Mouse (Mus musculus): ENCODE results near the gene Slbp.

The Slbp gene

GRCm38 (mm10) chr5:33630061-33630460 is 22.3 kb downstream of the Slbp start:
- DNase-seq (ENCODE audit: low spot score in 2 of 2) = peak; percentile 31 to 53

- DNase-seq (ENCODE audit: low spot score in 2 of 2) = peak; percentile 100
These were observed 22.9 kb downstream of the Slbp start, which contains the start of the genes Fam53a and Gm9903 for GRCm38 (mm10) chr5:33629301-33629987. Gene Fam53a (minus strand): TSS chr5:33629635. Gene Gm9903 (plus strand): TSS chr5:33629925.

- peak; percentile 30 to 57 for DNase-seq (ENCODE audit: low spot score in 2 of 2)
These were observed 23.5 kb downstream of the Slbp start for GRCm38 (mm10) chr5:33628820-33629300.

- no peak for DNase-seq (ENCODE audit: low spot score in 2 of 2)
These were observed 24.4 kb downstream of the Slbp start for GRCm38 (mm10) chr5:33627968-33628367.

GRCm38 (mm10) chr5:33623766-33624165 is 28.6 kb downstream of the Slbp start:
- no peak for DNase-seq (ENCODE audit: low spot score in 2 of 2)

- DNase-seq (ENCODE audit: low spot score in 2 of 2) = no peak
These were observed 29.7 kb downstream of the Slbp start for GRCm38 (mm10) chr5:33622671-33623070.

- DNase-seq (ENCODE audit: low spot score in 2 of 2) = no peak
These were observed 38.0 kb downstream of the Slbp start for GRCm38 (mm10) chr5:33614391-33614790.

GRCm38 (mm10) chr5:33611795-33612194 is 40.6 kb downstream of the Slbp start:
- no peak for DNase-seq (ENCODE audit: low spot score in 2 of 2)

GRCm38 (mm10) chr5:33609226-33609625 is 43.1 kb downstream of the Slbp start:
- DNase-seq (ENCODE audit: low spot score in 2 of 2) = no peak

- DNase-seq (ENCODE audit: low spot score in 2 of 2) = no peak
These were observed 44.9 kb downstream of the Slbp start for GRCm38 (mm10) chr5:33607434-33607833.

- DNase-seq (ENCODE audit: low spot score in 2 of 2) = no peak
These were observed 45.7 kb downstream of the Slbp start for GRCm38 (mm10) chr5:33606631-33607030.

- DNase-seq (ENCODE audit: low spot score in 2 of 2) = no peak
These were observed 47.1 kb downstream of the Slbp start for GRCm38 (mm10) chr5:33605314-33605713.

- peak in 1 of 2 experiments; percentile 7 for DNase-seq (ENCODE audit: low spot score in 2 of 2)
These were observed 58.8 kb downstream of the Slbp start for GRCm38 (mm10) chr5:33593620-33594019.

- peak; percentile 22 to 59 for DNase-seq (ENCODE audit: low spot score in 2 of 2)
These were observed 63.0 kb downstream of the Slbp start for GRCm38 (mm10) chr5:33589221-33589888.

GRCm38 (mm10) chr5:33588066-33588465 is 64.3 kb downstream of the Slbp start:
- no peak for DNase-seq (ENCODE audit: low spot score in 2 of 2)

GRCm38 (mm10) chr5:33587498-33588058 is 64.8 kb downstream of the Slbp start:
- DNase-seq (ENCODE audit: low spot score in 2 of 2) = no peak
